Mouse (Mus musculus): ENCODE data around the gene Brd3os. TPM values are rescaled to one million over a fixed set of nuclear protein-coding genes. Genes with fewer than 3 reads are reported as not detected.

Gene Brd3os
- polyA plus RNA-seq, 2 experiments = 0.29 to 0.44 TPM

GRCm38 (mm10) chr2:27415060-27415783, 26.9 kb upstream of the Brd3os start:
- no peaks in the 10 kb centered on the region for H3K36me3 ChIP-seq (replicated peaks; ENCODE audit: control insufficient read depth, insufficient read depth, low read depth)
- H3K4me1 ChIP-seq (replicated peaks; ENCODE audit: control insufficient read depth in 2 of 2, insufficient read depth in 2 of 2, low read length in 1 of 2) = peaks cover 18 to 52% of the 10 kb centered on the region in 2 experiments
- no peak overlapping the region for H3K4me3 ChIP-seq (ENCODE audit: insufficient read depth in 1 of 2, low read depth in 2 of 2, low read length in 2 of 2)
- no peaks in the 10 kb centered on the region for H3K9me3 ChIP-seq (ENCODE audit: control insufficient read depth, low read length)
- ATAC-seq (ENCODE audit: insufficient read depth) = no peak
- H3K27ac ChIP-seq = no peak overlapping the region
- DNase-seq (ENCODE audit: low read depth in 3 of 3, low spot score in 3 of 3) = no peak
- whole genome bisulfite sequencing (ENCODE audit: insufficient replicate concordance) = 51% methylated on average over 11 of the region's 11 CpGs
- H3K27me3 ChIP-seq (ENCODE audit: control insufficient read depth, insufficient read depth, low read length) = no peaks in the 10 kb centered on the region
- TF ChIP-seq CTCF (IDR thresholded peaks at IDR 0.05; ENCODE audit: low read depth) (no peak), EP300 (IDR thresholded peaks at IDR 0.05; ENCODE audit: low read depth) (no peak)
- no peak overlapping the region for H3K9ac ChIP-seq (replicated peaks)
- H3K4me2 ChIP-seq (ENCODE audit: low read depth) = no peak overlapping the region

DNA sequence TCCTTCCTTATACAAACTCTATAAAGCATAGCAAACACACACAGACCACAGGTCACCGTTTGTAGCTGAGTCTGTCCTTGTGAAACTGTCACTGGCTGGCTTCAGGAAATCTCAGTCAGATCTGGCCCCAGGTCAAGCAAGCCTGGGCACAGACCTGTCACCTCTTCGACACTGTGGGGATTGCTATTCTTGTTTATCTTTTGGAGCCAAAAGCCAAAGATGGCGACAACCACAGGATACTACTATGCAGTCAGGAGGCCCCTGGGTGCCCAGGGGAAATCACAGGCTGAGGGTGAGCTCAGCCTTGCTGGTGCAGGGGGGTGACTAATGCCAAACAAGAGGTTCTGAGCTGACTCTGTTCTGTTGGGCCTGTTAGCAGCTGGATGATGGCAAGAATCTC, 25.7 kb upstream of the Brd3os start:
- Histone ChIP-seq H3K27ac (no peak overlapping the region), H3K4me1 (replicated peaks; ENCODE audit: control insufficient read depth in 2 of 2, insufficient read depth in 2 of 2, low read length in 1 of 2) (peaks cover 18 to 53% of the 10 kb centered on the region in 2 experiments), H3K36me3 (replicated peaks; ENCODE audit: control insufficient read depth, insufficient read depth, low read depth) (no peaks in the 10 kb centered on the region), H3K9ac (replicated peaks) (no peak overlapping the region), H3K4me3 (ENCODE audit: insufficient read depth in 1 of 2, low read depth in 2 of 2, low read length in 2 of 2) (no peak overlapping the region), H3K27me3 (ENCODE audit: control insufficient read depth, insufficient read depth, low read length) (no peaks in the 10 kb centered on the region), H3K4me2 (ENCODE audit: low read depth) (no peak overlapping the region), H3K9me3 (ENCODE audit: control insufficient read depth, low read length) (no peaks in the 10 kb centered on the region)
- DNase-seq (ENCODE audit: low read depth in 3 of 3, low spot score in 3 of 3) (no peak), ATAC-seq (ENCODE audit: insufficient read depth) (no peak)
- 11% methylated on average over 3 of the region's 3 CpGs for WGBS (ENCODE audit: insufficient replicate concordance)
- TF ChIP-seq CTCF (IDR thresholded peaks at IDR 0.05; ENCODE audit: low read depth) (no peak), EP300 (IDR thresholded peaks at IDR 0.05; ENCODE audit: low read depth) (no peak)

- no peaks in the 10 kb centered on the region for H3K27me3 ChIP-seq (ENCODE audit: control insufficient read depth, insufficient read depth, low read length)
- DNase-seq (ENCODE audit: low read depth in 3 of 3, low spot score in 3 of 3) (no peak), ATAC-seq (ENCODE audit: insufficient read depth) (peak; percentile 64)
- no peaks in the 10 kb centered on the region for H3K36me3 ChIP-seq (replicated peaks; ENCODE audit: control insufficient read depth, insufficient read depth, low read depth)
- H3K9me3 ChIP-seq (ENCODE audit: control insufficient read depth, low read length) = no peaks in the 10 kb centered on the region
- WGBS (ENCODE audit: insufficient replicate concordance) = 29% methylated on average over 5 of the region's 5 CpGs
- no peak overlapping the region; the same call in 1 of the 2 replicates for H3K4me2 ChIP-seq (ENCODE audit: low read depth)
- TF ChIP-seq CTCF (IDR thresholded peaks at IDR 0.05; ENCODE audit: low read depth) (no peak), EP300 (IDR thresholded peaks at IDR 0.05; ENCODE audit: low read depth) (no peak)
- H3K9ac ChIP-seq (replicated peaks) = no peak overlapping the region
- H3K4me1 ChIP-seq (replicated peaks; ENCODE audit: control insufficient read depth in 2 of 2, insufficient read depth in 2 of 2, low read length in 1 of 2) = peaks cover 14 to 49% of the 10 kb centered on the region in 2 experiments
- no peak overlapping the region for H3K27ac ChIP-seq
- H3K4me3 ChIP-seq (ENCODE audit: insufficient read depth in 1 of 2, low read depth in 2 of 2, low read length in 2 of 2) = no peak overlapping the region
Measured at GRCm38 (mm10) chr2:27417648-27418153, 24.4 kb upstream of the Brd3os start.

DNA sequence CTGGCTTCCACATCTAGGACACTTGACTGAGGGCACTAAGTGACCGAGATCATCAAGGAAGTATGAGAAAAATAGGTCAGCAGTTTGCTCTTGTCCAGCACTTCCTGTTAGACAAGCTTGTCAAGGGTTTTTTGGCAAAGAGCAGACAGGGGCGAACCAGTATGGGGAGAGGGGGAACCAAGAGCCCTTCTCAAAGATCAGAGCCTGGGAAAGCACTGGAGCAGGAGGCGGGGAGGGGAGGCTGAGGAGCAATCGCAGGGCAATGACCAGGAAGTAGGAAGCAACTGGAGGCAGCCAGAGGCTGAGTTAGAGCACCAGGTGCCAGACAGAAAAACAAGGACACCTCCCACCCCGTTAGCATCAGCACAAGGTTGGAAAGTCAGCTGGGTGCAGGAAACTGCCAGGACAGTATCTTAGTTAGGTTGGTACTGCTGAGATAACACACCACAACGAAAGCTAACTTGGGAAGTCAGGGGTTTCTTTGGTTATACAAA, 23.5 kb upstream of the Brd3os start:
- ATAC-seq (ENCODE audit: insufficient read depth) (no peak), DNase-seq (ENCODE audit: low read depth in 3 of 3, low spot score in 3 of 3) (no peak)
- no peak for TF ChIP-seq EP300 (IDR thresholded peaks at IDR 0.05; ENCODE audit: low read depth)
- 15% methylated on average over 6 of the region's 6 CpGs for WGBS (ENCODE audit: insufficient replicate concordance)
- Histone ChIP-seq H3K9ac (replicated peaks) (no peak overlapping the region), H3K27me3 (ENCODE audit: control insufficient read depth, insufficient read depth, low read length) (no peaks in the 10 kb centered on the region), H3K27ac (no peak overlapping the region), H3K4me3 (ENCODE audit: insufficient read depth in 1 of 2, low read depth in 2 of 2, low read length in 2 of 2) (no peak overlapping the region), H3K4me2 (ENCODE audit: low read depth) (no peak overlapping the region), H3K4me1 (replicated peaks; ENCODE audit: control insufficient read depth in 2 of 2, insufficient read depth in 2 of 2, low read length in 1 of 2) (peaks cover 14 to 49% of the 10 kb centered on the region in 2 experiments), H3K36me3 (replicated peaks; ENCODE audit: control insufficient read depth, insufficient read depth, low read depth) (no peaks in the 10 kb centered on the region), H3K9me3 (ENCODE audit: control insufficient read depth, low read length) (no peaks in the 10 kb centered on the region)

DNA sequence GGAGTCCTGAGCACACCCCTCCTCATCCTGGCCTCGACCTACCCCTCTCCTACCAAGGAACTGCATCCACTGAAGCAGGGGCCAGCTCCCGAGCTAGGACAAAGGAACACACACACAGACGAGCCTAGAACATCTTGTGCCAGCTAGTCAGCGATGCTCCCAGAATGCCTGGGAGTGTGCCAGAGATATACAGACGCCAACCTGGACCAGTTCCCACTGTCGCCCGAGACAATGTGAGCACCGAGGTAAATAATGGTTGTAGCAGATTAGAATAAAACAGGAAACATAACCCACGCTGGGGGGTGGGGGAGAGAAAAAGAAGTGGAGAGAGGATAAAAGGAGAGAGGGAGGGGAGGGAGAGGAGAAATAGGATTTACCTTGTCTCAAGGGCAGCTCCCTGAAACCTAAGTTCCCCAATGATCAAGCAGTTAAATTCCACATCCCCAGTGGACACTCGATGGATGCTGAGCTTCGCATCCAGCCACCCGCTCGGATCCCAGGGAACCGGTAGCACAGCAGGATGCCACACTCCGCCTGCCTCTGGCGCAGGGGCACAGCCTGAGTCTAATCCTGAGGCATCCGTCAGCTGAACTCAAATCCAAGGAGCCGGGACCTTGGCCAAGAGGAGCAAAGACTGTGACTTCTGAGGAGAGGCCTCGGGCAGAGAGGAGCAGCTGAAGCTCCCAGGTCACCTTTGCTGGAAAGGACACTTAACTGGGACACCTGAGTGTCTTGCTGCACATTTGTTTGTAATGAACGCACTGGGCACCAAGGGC, 20.6 kb upstream of the Brd3os start:
- WGBS (ENCODE audit: insufficient replicate concordance) = 61% methylated on average over 20 of the region's 20 CpGs
- TF ChIP-seq CTCF (IDR thresholded peaks at IDR 0.05; ENCODE audit: low read depth) = no peak
- no peak for TF ChIP-seq EP300 (IDR thresholded peaks at IDR 0.05; ENCODE audit: low read depth)
- Histone ChIP-seq H3K27ac (no peak overlapping the region), H3K4me3 (ENCODE audit: insufficient read depth in 1 of 2, low read depth in 2 of 2, low read length in 2 of 2) (no peak overlapping the region), H3K27me3 (ENCODE audit: control insufficient read depth, insufficient read depth, low read length) (peaks cover 18% of the 10 kb centered on the region), H3K9me3 (ENCODE audit: control insufficient read depth, low read length) (no peaks in the 10 kb centered on the region), H3K4me2 (ENCODE audit: low read depth) (no peak overlapping the region), H3K4me1 (replicated peaks; ENCODE audit: control insufficient read depth in 2 of 2, insufficient read depth in 2 of 2, low read length in 1 of 2) (peaks cover 10 to 27% of the 10 kb centered on the region in 2 experiments; a peak in 3 of 4 replicates), H3K36me3 (replicated peaks; ENCODE audit: control insufficient read depth, insufficient read depth, low read depth) (no peaks in the 10 kb centered on the region), H3K9ac (replicated peaks) (no peak overlapping the region)
- DNase-seq (ENCODE audit: low read depth in 3 of 3, low spot score in 3 of 3) = no peak
- no peak for ATAC-seq (ENCODE audit: insufficient read depth)

Measured in liver, embryonic 14.5 days (tissue).